Comparison of ENCODE assay signal across 8 mouse cellular contexts in the genomic region with DNA sequence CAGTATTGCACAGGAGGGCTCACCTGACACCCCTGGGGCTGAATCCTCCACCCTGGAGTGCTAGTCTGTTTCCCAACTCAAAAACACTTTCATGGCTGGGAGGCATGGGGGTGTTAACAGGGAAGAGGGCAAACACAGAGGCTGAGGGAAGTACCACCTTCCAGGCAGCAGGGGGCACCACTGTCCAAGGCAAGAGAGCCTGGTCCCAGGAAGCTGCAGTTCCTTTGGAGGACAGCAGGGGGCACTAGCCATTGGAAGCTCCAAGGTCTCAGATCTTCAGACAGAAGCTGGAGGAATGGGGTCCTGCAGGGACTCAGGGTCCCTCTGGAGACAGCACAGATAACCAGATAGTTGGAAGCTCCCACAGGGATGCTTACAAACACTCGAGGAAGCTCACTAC. TPM values are rescaled to one million over a fixed set of nuclear protein-coding genes. Genes with fewer than 3 reads are reported as not detected.
DNase-seq lines count a peak whose midpoint lies in the region; ATAC-seq and TF ChIP-seq lines count a peak whose summit lies in the region.

No protein-coding gene starts in this region.

- no peak for TF ChIP-seq POLR2A in bone marrow, adult 2 months (IDR thresholded peaks at IDR 0.05; ENCODE audit: borderline replicate concordance, control insufficient read depth, low read depth, low read length)

- no peaks in the 10 kb centered on the region for H3K79me2 ChIP-seq in C2C12 (ENCODE audit: control insufficient read depth, insufficient read depth)

- H3K27ac ChIP-seq in bone marrow, adult 2 months (ENCODE audit: control insufficient read depth, insufficient read depth, low read depth, low read length, poor library complexity) = no peak overlapping the region
- no peak overlapping the region for H3K27ac ChIP-seq in embryonic facial prominence, embryonic 15.5 days (replicated peaks)
- no peak overlapping the region for H3K27ac ChIP-seq in heart, embryonic 14.5 days (replicated peaks in 1 of 2; ENCODE audit: control insufficient read depth in 1 of 2, insufficient read depth in 1 of 2, low read depth in 2 of 2, low read length in 2 of 2)
- H3K27ac ChIP-seq in liver, embryonic 15.5 days (replicated peaks) = no peak overlapping the region
- H3K27ac ChIP-seq in neural tube, embryonic 14.5 days (ENCODE audit: low read depth, low read length) = no peak overlapping the region

- WGBS in bone marrow, adult 2 months = 41% methylated on average over 1 of the region's 1 CpGs
- WGBS in embryonic facial prominence, embryonic 15.5 days = 35% methylated on average over 1 of the region's 1 CpGs
- WGBS in heart, embryonic 14.5 days = 35% methylated on average over 1 of the region's 1 CpGs
- WGBS in liver, embryonic 15.5 days (ENCODE audit: insufficient replicate concordance) = 0% methylated on average over 1 of the region's 1 CpGs
- 13% methylated on average over 1 of the region's 1 CpGs for WGBS in neural tube, embryonic 14.5 days

- H3K4me3 ChIP-seq in C2C12 (ENCODE audit: insufficient read depth, poor library complexity, severe bottlenecking) = no peak overlapping the region
- no peak overlapping the region for H3K4me3 ChIP-seq in bone marrow, adult 2 months (replicated peaks; ENCODE audit: control insufficient read depth, low read depth, low read length)
- H3K4me3 ChIP-seq in embryonic facial prominence, embryonic 15.5 days (replicated peaks) = no peak overlapping the region
- no peak overlapping the region for H3K4me3 ChIP-seq in heart, embryonic 14.5 days (ENCODE audit: control insufficient read depth in 1 of 2, insufficient read depth in 1 of 2, low read depth in 1 of 2, low read length in 2 of 2)
- no peak overlapping the region for H3K4me3 ChIP-seq in liver, embryonic 15.5 days (replicated peaks)
- H3K4me3 ChIP-seq in neural tube, embryonic 14.5 days (ENCODE audit: low read depth, low read length) = no peak overlapping the region

- TF ChIP-seq CTCF in C2C12 (IDR thresholded peaks at IDR 0.05; ENCODE audit: control insufficient read depth, insufficient read depth, insufficient read length) = peak; percentile 99
- TF ChIP-seq CTCF in bone marrow, adult 2 months (IDR thresholded peaks at IDR 0.05; ENCODE audit: control insufficient read depth, insufficient read depth, low read length) = peak; percentile 100

- H3K4me2 ChIP-seq in embryonic facial prominence, embryonic 15.5 days (replicated peaks) = no peak overlapping the region
- H3K4me2 ChIP-seq in heart, embryonic 14.5 days (ENCODE audit: low read length) = no peak overlapping the region
- no peak overlapping the region for H3K4me2 ChIP-seq in liver, embryonic 15.5 days
- H3K4me2 ChIP-seq in neural tube, embryonic 14.5 days (ENCODE audit: low read depth, low read length) = no peak overlapping the region

- no peaks in the 10 kb centered on the region for H3K9me3 ChIP-seq in embryonic facial prominence, embryonic 15.5 days (replicated peaks)
- no peaks in the 10 kb centered on the region for H3K9me3 ChIP-seq in heart, embryonic 14.5 days (ENCODE audit: control insufficient read depth, low read length)
- H3K9me3 ChIP-seq in liver, embryonic 15.5 days (replicated peaks) = no peaks in the 10 kb centered on the region
- H3K9me3 ChIP-seq in neural tube, embryonic 14.5 days (ENCODE audit: control insufficient read depth, low read length) = no peaks in the 10 kb centered on the region

- peak; percentile 16; the same call in 1 of the 2 replicates for ATAC-seq in embryonic facial prominence, embryonic 15.5 days (ENCODE audit: insufficient number of reproducible peaks, low FRiP score, low TSS enrichment, low read depth)
- ATAC-seq in heart, embryonic 14.5 days (ENCODE audit: insufficient number of reproducible peaks, insufficient read depth, low FRiP score, low read depth) = peak; percentile 19; the same call in 1 of the 2 replicates
- peak; percentile 8; the same call in 1 of the 2 replicates for ATAC-seq in liver, embryonic 15.5 days (ENCODE audit: insufficient read depth)
- ATAC-seq in neural tube, embryonic 14.5 days (ENCODE audit: low read depth) = peak; percentile 35; the same call in 1 of the 2 replicates

- H3K9ac ChIP-seq in embryonic facial prominence, embryonic 15.5 days = no peak overlapping the region
- H3K9ac ChIP-seq in heart, embryonic 14.5 days (ENCODE audit: low read length) = no peak overlapping the region
- H3K9ac ChIP-seq in liver, embryonic 15.5 days = no peak overlapping the region
- H3K9ac ChIP-seq in neural tube, embryonic 14.5 days (replicated peaks; ENCODE audit: low read depth, low read length) = no peak overlapping the region

- H3K27me3 ChIP-seq in C2C12 (ENCODE audit: control insufficient read depth, insufficient read depth, insufficient read length) = no peaks in the 10 kb centered on the region
- no peaks in the 10 kb centered on the region for H3K27me3 ChIP-seq in embryonic facial prominence, embryonic 15.5 days
- H3K27me3 ChIP-seq in heart, embryonic 14.5 days (ENCODE audit: control insufficient read depth, insufficient read depth, low read length) = no peaks in the 10 kb centered on the region
- H3K27me3 ChIP-seq in liver, embryonic 15.5 days = no peaks in the 10 kb centered on the region
- H3K27me3 ChIP-seq in neural tube, embryonic 14.5 days (ENCODE audit: control insufficient read depth, insufficient read depth, low read length) = no peaks in the 10 kb centered on the region

- peak; percentile 88 for DNase-seq in kidney, postnatal 14 days
- peak; percentile 70 for DNase-seq in telencephalon, adult 2 months (ENCODE audit: low read depth, low spot score)

- H3ac ChIP-seq in C2C12 (ENCODE audit: control insufficient read depth, insufficient read length, low read depth) = no peak overlapping the region

- H3K4me1 ChIP-seq in bone marrow, adult 2 months (ENCODE audit: control insufficient read depth, insufficient read depth, low read length) = peaks cover 1% of the 10 kb centered on the region; the same call in 1 of the 2 replicates
- no peaks in the 10 kb centered on the region for H3K4me1 ChIP-seq in embryonic facial prominence, embryonic 15.5 days
- peaks cover 16 to 33% of the 10 kb centered on the region in 2 experiments for H3K4me1 ChIP-seq in heart, embryonic 14.5 days (ENCODE audit: control insufficient read depth in 2 of 2, insufficient read depth in 2 of 2, low read length in 2 of 2)
- H3K4me1 ChIP-seq in liver, embryonic 15.5 days (replicated peaks) = no peaks in the 10 kb centered on the region
- H3K4me1 ChIP-seq in neural tube, embryonic 14.5 days (ENCODE audit: control insufficient read depth, insufficient read depth, low read length) = 0 out of 2 replicates have a peak, but pooled peaks cover 7% of the 10 kb centered on the region

- H3K36me3 ChIP-seq in C2C12 (ENCODE audit: control insufficient read depth, insufficient read depth) = peaks cover 4% of the 10 kb centered on the region
- peaks cover 8% of the 10 kb centered on the region; the same call in 1 of the 2 replicates for H3K36me3 ChIP-seq in embryonic facial prominence, embryonic 15.5 days
- H3K36me3 ChIP-seq in heart, embryonic 14.5 days (ENCODE audit: control insufficient read depth, insufficient read depth, low read length) = peaks cover 61% of the 10 kb centered on the region
- H3K36me3 ChIP-seq in liver, embryonic 15.5 days (replicated peaks) = 0 out of 2 replicates have a peak, but pooled peaks cover 7% of the 10 kb centered on the region
- H3K36me3 ChIP-seq in neural tube, embryonic 14.5 days (ENCODE audit: control insufficient read depth, insufficient read depth, low read length) = no peaks in the 10 kb centered on the region

- no peaks in the 10 kb centered on the region for H3K79me3 ChIP-seq in C2C12 (ENCODE audit: low read depth)

TF ChIP-seq in C2C12, 6 proteins besides CTCF, POLR2A, EP300 and RAD21:
- TF ChIP-seq CEBPB (IDR thresholded peaks at IDR 0.05; ENCODE audit: low read depth) (no peak), FOSL1 (IDR thresholded peaks at IDR 0.05; ENCODE audit: insufficient read depth, low read length, poor library complexity, severe bottlenecking) (no peak), MYOD1 (IDR thresholded peaks at IDR 0.05; ENCODE audit: control insufficient read depth, insufficient read length, low read depth) (no peak), USF1 (IDR thresholded peaks at IDR 0.05; ENCODE audit: low read depth) (no peak), MYOG (IDR thresholded peaks at IDR 0.05; ENCODE audit: control insufficient read depth, extremely low read depth, insufficient read length) (no peak), MAX (IDR thresholded peaks at IDR 0.05) (no peak)

RNA-seq across cellular contexts. Expression of a gene that starts 18.2 kb away (rescaled TPM):
- polyA plus RNA-seq in C2C12 (2012; fragmentation: generic; extraction: Trizol) = not detected
- polyA plus RNA-seq in bone marrow, adult 2 months (2011; ENCODE audit: insufficient read depth, insufficient read length, low replicate concordance, missing spikeins) = not detected in 2 replicates
- polyA plus RNA-seq in embryonic facial prominence, embryonic 15.5 days (2015; fragmentation: Nextera tagmentation; extraction: Ambion mirVana) = 5.0 and 5.4 TPM in 2 replicates
- polyA plus RNA-seq in heart, embryonic 14.5 days (2014; fragmentation: Nextera tagmentation; extraction: Ambion mirVana) = 0.91 and 1.1 TPM in 2 replicates
- 0.18 TPM in 1 of 2 replicates, not detected in the other for polyA plus RNA-seq in liver, embryonic 15.5 days (2015; fragmentation: Nextera tagmentation; extraction: Ambion mirVana)
- 0.82 and 0.91 TPM in 2 replicates for polyA plus RNA-seq in neural tube, embryonic 14.5 days (2014; fragmentation: Nextera tagmentation; extraction: Ambion mirVana)

RNA-seq across cellular contexts. Expression of a gene that starts 29.6 kb away (rescaled TPM):
- not detected for polyA plus RNA-seq in C2C12 (2012; fragmentation: generic; extraction: Trizol)
- not detected in 2 replicates for polyA plus RNA-seq in bone marrow, adult 2 months (2011; ENCODE audit: insufficient read depth, insufficient read length, low replicate concordance, missing spikeins)
- polyA plus RNA-seq in embryonic facial prominence, embryonic 15.5 days (2015; fragmentation: Nextera tagmentation; extraction: Ambion mirVana) = not detected in 2 replicates
- not detected in 2 replicates for polyA plus RNA-seq in heart, embryonic 14.5 days (2014; fragmentation: Nextera tagmentation; extraction: Ambion mirVana)
- not detected in 2 replicates for polyA plus RNA-seq in liver, embryonic 15.5 days (2015; fragmentation: Nextera tagmentation; extraction: Ambion mirVana)
- polyA plus RNA-seq in neural tube, embryonic 14.5 days (2014; fragmentation: Nextera tagmentation; extraction: Ambion mirVana) = not detected in 2 replicates
